Mouse (Mus musculus): ENCODE results near the gene Prr36. TPM values are rescaled to one million over a fixed set of nuclear protein-coding genes. Genes with fewer than 3 reads are reported as not detected.

Gene Prr36
- total RNA-seq, 2 experiments from 2014 or later: 42.9 to 46.0 TPM

- DNase-seq (ENCODE audit: extremely low spot score in 1 of 2, low spot score in 2 of 2): no peak
- intact Hi-C loops (cut with DNase I): loop anchor here (2.0 kb wide), 1 partner anchor 35 kb away; the partner anchor contains the start of gene Tgfbr3l
- TF ChIP-seq CTCF (IDR thresholded peaks at IDR 0.05): no peak
- no peak overlapping the region for H3K27ac ChIP-seq
- 0 out of 2 replicates have a peak overlapping the region, but pooled peaks have one; percentile 4 for H3K4me3 ChIP-seq
Measured at GRCm38 (mm10) chr8:4214006-4214980, 3.0 kb downstream of the Prr36 start.

DNA sequence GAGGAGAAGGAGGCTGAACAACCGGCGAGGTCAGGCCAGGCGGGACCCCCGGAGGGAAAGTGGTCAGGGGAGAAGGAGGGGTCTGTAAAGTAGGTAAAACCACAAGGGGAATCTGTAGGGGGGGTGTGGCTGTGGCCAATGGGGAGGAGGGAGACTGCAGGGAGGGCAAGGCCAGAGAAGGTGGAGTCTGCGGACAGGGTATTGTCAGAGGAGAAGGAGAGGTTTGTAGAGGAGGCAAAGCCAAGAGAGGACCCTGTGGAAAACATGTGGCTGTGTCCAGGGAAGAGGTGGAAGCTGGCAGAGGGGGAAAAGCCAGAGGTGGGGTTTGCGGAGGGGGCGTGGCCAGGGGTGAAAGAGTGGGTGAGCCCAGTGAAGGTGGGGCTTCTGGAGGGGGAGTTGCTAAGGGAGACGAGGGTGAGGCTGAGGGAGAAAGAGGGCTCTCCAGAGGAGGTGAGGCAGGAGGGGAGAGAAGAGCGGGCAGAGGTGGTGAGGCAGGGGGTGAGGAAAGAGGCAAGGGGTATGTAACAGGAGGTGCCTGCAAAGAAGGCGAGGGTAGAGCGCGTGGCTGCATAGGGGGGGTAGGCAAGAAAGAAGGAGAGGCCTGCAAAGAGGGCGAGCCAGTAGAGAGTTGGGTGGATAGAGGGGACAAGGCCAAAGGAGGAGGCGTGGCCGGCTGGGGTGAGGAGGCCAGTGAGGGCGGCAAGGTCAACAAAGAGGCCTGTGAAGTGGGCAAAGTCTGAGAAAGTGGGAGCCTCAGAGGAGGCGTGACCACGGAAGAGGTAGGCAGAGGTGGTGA lies 3.9 kb downstream of the Prr36 start:
- no peak for TF ChIP-seq CTCF (IDR thresholded peaks at IDR 0.05)
- peak overlapping the region; percentile 32 for H3K4me3 ChIP-seq
- no peak overlapping the region for H3K27ac ChIP-seq
- intact Hi-C loops (cut with DNase I): loop anchor here (2.0 kb wide), 1 partner anchor 35 kb away; the partner anchor contains the start of gene Tgfbr3l
- no peak for DNase-seq (ENCODE audit: extremely low spot score in 1 of 2, low spot score in 2 of 2)

- TF ChIP-seq CTCF (IDR thresholded peaks at IDR 0.05): no peak
- no peak overlapping the region for H3K27ac ChIP-seq
- H3K4me3 ChIP-seq: peak overlapping the region; percentile 32
- no peak for DNase-seq (ENCODE audit: extremely low spot score in 1 of 2, low spot score in 2 of 2)
- intact Hi-C loops (cut with DNase I): no loop called here
Measured at GRCm38 (mm10) chr8:4212809-4213209, 4.5 kb downstream of the Prr36 start.

DNA sequence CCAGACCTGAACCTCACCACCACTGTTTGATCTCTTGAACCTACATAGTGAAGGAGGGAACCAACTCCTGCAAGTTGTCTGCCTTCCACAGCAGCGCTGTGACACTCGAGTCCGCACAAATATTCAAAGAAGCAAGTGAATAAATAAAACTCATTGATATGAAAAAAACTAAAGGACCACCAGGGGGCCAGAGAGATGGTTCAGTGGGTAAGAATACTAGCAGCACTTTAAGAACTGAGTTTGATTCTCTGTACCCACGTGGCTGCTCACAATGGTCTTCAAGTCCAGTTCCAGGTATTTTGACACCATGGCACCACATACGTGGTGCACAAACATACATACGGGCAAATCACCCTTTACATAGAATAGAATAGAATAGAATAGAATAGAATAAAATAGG lies 6.2 kb downstream of the Prr36 start:
- intact Hi-C loops (cut with DNase I): no loop called here
- TF ChIP-seq CTCF (IDR thresholded peaks at IDR 0.05): peak; percentile 27

GRCm38 (mm10) chr8:4207016-4207350 lies 10.3 kb downstream of the Prr36 start:
- TF ChIP-seq CTCF (IDR thresholded peaks at IDR 0.05): no peak
- DNase-seq (ENCODE audit: extremely low spot score in 1 of 2, low spot score in 2 of 2): no peak
- Histone ChIP-seq H3K27ac (no peak overlapping the region), H3K4me3 (no peak overlapping the region)
- intact Hi-C loops (cut with DNase I): no loop called here

More for the DNA sequence above, 6.2 kb downstream of the Prr36 start:
- H3K4me3 ChIP-seq: no peak overlapping the region
- no peak overlapping the region for H3K27ac ChIP-seq
- no peak for DNase-seq (ENCODE audit: extremely low spot score in 1 of 2, low spot score in 2 of 2)

- Histone ChIP-seq H3K4me3 (no peak overlapping the region), H3K27ac (peak overlapping the region; percentile 73)
- intact Hi-C loops (cut with DNase I): no loop called here
- peak in 1 of 2 experiments; percentile 60 for DNase-seq (ENCODE audit: extremely low spot score in 1 of 2, low spot score in 2 of 2)
- TF ChIP-seq CTCF (IDR thresholded peaks at IDR 0.05): no peak
Measured at GRCm38 (mm10) chr8:4206182-4207015, 10.9 kb downstream of the Prr36 start.

DNA sequence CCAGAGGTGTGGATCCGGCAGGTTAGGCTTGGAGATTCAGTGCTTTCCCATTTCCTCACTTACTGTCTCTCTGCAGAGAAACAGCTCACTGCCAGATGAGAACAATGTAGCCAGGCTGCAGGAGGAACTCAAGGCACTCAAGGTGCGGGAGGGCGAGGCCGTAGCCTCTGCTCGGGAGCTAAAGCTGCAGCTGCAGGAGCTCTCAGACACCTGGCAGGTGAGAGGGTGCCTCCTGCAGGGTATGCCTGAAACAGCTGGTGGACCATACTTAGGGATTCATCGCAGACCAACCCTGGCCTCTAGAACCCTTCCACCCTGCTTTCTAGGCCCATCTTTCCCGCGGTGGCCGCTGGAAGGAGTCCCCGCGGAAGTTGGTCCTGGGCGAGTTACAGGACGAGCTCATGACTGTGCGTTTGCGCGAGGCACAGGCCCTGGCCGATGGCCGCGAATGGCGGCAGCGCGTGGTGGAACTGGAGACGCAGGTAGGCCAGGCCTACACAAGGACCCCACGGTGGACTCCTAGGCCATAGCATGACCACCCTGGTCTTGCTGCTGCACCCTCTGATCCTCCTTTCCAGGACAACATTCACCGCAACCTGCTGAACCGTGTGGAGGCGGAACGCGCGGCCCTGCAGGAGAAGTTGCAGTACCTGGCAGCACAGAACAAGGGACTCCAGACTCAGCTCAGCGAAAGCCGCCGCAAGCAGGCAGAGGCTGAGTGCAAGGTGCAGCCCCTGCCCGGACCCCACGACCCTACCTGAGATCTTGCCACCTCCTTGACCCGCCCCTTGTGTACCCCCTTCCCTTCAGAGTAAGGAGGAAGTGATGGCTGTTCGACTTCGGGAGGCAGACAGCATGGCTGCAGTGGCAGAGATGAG lies 11.8 kb downstream of the Prr36 start:
- TF ChIP-seq CTCF (IDR thresholded peaks at IDR 0.05): no peak
- no peak for DNase-seq (ENCODE audit: extremely low spot score in 1 of 2, low spot score in 2 of 2)
- peak overlapping the region; percentile 73 for H3K27ac ChIP-seq
- intact Hi-C loops (cut with DNase I): no loop called here
- no peak overlapping the region for H3K4me3 ChIP-seq

DNA sequence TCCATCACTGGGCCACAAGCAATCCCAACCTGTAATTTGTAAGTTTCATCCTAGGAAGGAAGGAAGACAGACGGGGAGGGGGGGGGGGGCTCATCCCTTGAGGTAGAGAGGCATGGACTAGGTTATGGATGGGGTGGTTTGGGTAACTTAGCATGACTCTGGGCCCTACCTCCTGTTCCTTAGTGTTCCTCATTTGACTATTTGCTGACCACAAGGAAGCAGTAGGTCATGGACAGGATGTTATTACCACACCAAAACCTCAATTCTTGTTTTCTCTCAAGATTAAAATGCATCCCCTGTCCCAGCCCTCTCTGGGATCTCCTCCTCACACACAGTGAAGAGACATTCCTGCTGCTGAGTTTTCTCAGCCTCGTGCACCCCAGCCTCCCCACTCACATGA lies 15.9 kb downstream of the Prr36 start:
- H3K4me3 ChIP-seq: no peak overlapping the region
- no peak for DNase-seq (ENCODE audit: extremely low spot score in 1 of 2, low spot score in 2 of 2)
- H3K27ac ChIP-seq: no peak overlapping the region
- no peak for TF ChIP-seq CTCF (IDR thresholded peaks at IDR 0.05)
- intact Hi-C loops (cut with DNase I): no loop called here

- TF ChIP-seq CTCF (IDR thresholded peaks at IDR 0.05): no peak
- Histone ChIP-seq H3K27ac (peak overlapping the region; percentile 76), H3K4me3 (no peak overlapping the region)
- DNase-seq (ENCODE audit: extremely low spot score in 1 of 2, low spot score in 2 of 2): no peak
- intact Hi-C loops (cut with DNase I): no loop called here
Measured at GRCm38 (mm10) chr8:4193588-4193894, 23.7 kb downstream of the Prr36 start.

GRCm38 (mm10) chr8:4192807-4193587 lies 24.3 kb downstream of the Prr36 start:
- Histone ChIP-seq H3K27ac (peak overlapping the region; percentile 76), H3K4me3 (no peak overlapping the region)
- peak; percentile 89 to 93 for DNase-seq (ENCODE audit: extremely low spot score in 1 of 2, low spot score in 2 of 2)
- intact Hi-C loops (cut with DNase I): no loop called here
- TF ChIP-seq CTCF (IDR thresholded peaks at IDR 0.05): peak; percentile 97

All from left cerebral cortex, adult 2 months (tissue).